Comparison of ENCODE assay signal across 16 mouse cellular contexts in genomic region chr2:6145611-6146010, GRCm38 (mm10). TPM values are rescaled to one million over a fixed set of nuclear protein-coding genes. Genes with fewer than 3 reads are reported as not detected.
"Had no signal": no experiment of that assay in that cellular context is flagged by ENCODE, and none has a peak within 500 bp of the region (broad histone marks: within the 10 kb centered on the region; RNA-seq: fewer than 3 reads in every experiment).

No protein-coding gene starts in this region.

- H3K36me3 ChIP-seq: kidney, embryonic 15.5 days; limb, embryonic 15.5 days; midbrain, embryonic 12.5 days had no signal

- H3K9me3 ChIP-seq: kidney, embryonic 15.5 days; limb, embryonic 15.5 days; midbrain, embryonic 12.5 days had no signal

- ATAC-seq: hindbrain, postnatal 0 days had no signal

- DNase-seq: kidney, adult 11 months; layer of hippocampus, adult 9-11 months; layer of hippocampus, postnatal 36 days; lung, adult 2 months; lung, postnatal 14 days; right cerebral cortex, postnatal 4 days; spleen, adult 18-20 months; thymus, adult 2 months; thymus, postnatal 25 days had no signal

- H3K9ac ChIP-seq: kidney, embryonic 15.5 days; limb, embryonic 15.5 days; liver, embryonic 14.5 days; midbrain, embryonic 12.5 days had no signal

- H3K27me3 ChIP-seq: kidney, embryonic 15.5 days; limb, embryonic 15.5 days; midbrain, embryonic 12.5 days had no signal

- H3K4me3 ChIP-seq: kidney, embryonic 15.5 days; limb, embryonic 15.5 days; megakaryocyte, embryonic 14.5 days; midbrain, embryonic 12.5 days had no signal

- H3K4me2 ChIP-seq: kidney, embryonic 15.5 days; limb, embryonic 15.5 days; midbrain, embryonic 12.5 days had no signal

- H3K4me1 ChIP-seq: limb, embryonic 15.5 days; midbrain, embryonic 12.5 days had no signal

- H3K27ac ChIP-seq: hindbrain, postnatal 0 days; kidney, embryonic 15.5 days; limb, embryonic 15.5 days; liver, embryonic 14.5 days; macrophage; midbrain, embryonic 12.5 days had no signal

RNA-seq across cellular contexts. Expression of gene Proser2, which starts 15.6 kb away (rescaled TPM):
- polyA plus RNA-seq: macrophage had no signal
